In the genomic region with DNA sequence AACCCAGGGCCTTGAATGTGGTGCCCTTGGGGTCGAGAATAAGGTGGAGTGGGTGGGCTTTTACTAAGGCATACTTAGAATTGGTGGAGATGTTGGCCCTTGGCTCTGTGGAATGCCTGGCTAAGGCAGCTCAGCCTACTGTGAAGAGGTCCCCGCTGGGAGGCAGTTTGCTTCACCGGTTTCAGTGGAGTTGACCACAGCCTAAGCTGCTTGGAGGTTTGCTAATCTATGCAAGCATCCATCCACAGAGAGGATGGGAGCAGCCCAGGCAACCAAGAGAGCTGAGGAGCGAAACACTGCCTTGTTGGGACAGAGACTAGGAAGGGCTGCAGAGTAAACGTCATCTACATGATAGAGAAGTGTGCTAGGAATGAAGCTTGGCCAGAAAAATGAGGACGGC, we compare ENCODE assay signal across 24 mouse cellular contexts. TPM values are rescaled to one million over a fixed set of nuclear protein-coding genes. Genes with fewer than 3 reads are reported as not detected.
A peak's percentile ranks its signal among the peaks of the same experiment; 100 is the strongest.
DNase-seq lines count a peak whose midpoint lies in the region; ATAC-seq and TF ChIP-seq lines count a peak whose summit lies in the region.
"Had no signal": no experiment of that assay in that cellular context is flagged by ENCODE, and none has a peak within 500 bp of the region (broad histone marks: within the 10 kb centered on the region; RNA-seq: fewer than 3 reads in every experiment).

No protein-coding gene starts in this region.

- WGBS in forebrain, embryonic 11.5 days: 90% methylated on average over 6 of the region's 6 CpGs
- WGBS in forebrain, embryonic 12.5 days: 85% methylated on average over 6 of the region's 6 CpGs

- H3K9me3 ChIP-seq in forebrain, embryonic 11.5 days (ENCODE audit: control insufficient read depth, low read length): no peaks in the 10 kb centered on the region
- H3K9me3 ChIP-seq in forebrain, embryonic 12.5 days: no peaks in the 10 kb centered on the region
- no peaks in the 10 kb centered on the region for H3K9me3 ChIP-seq in ES-E14 (ENCODE audit: control insufficient read depth, insufficient read depth, low read depth, low read length)
- H3K9me3 ChIP-seq: embryonic facial prominence, embryonic 10.5 days; embryonic facial prominence, embryonic 12.5 days; forebrain, embryonic 13.5 days; forebrain, embryonic 15.5 days had no signal

- H3K4me1 ChIP-seq in forebrain, embryonic 11.5 days (replicated peaks; ENCODE audit: control insufficient read depth, insufficient read depth, low read length): no peaks in the 10 kb centered on the region
- H3K4me1 ChIP-seq in forebrain, embryonic 12.5 days: peaks cover 7% of the 10 kb centered on the region; the same call in 1 of the 2 replicates
- peaks cover 10 to 36% of the 10 kb centered on the region in 2 experiments; a peak in 3 of 4 replicates for H3K4me1 ChIP-seq in ES-E14 (ENCODE audit: control insufficient read depth in 2 of 2, insufficient read depth in 2 of 2, low read length in 2 of 2, poor library complexity in 1 of 2)
- H3K4me1 ChIP-seq: embryonic facial prominence, embryonic 12.5 days had no signal

- TF ChIP-seq CTCF in Patski (IDR thresholded peaks at IDR 0.05): no peak

- no peak overlapping the region for H3K4me3 ChIP-seq in forebrain, embryonic 11.5 days (ENCODE audit: low read depth, low read length)
- no peak overlapping the region for H3K4me3 ChIP-seq in forebrain, embryonic 12.5 days (replicated peaks)
- H3K4me3 ChIP-seq in ES-E14 (ENCODE audit: insufficient read depth in 1 of 2, low read depth in 1 of 2, low read length in 2 of 2, poor library complexity in 1 of 2, severe bottlenecking in 1 of 2): no peak overlapping the region
- H3K4me3 ChIP-seq: embryonic facial prominence, embryonic 10.5 days; embryonic facial prominence, embryonic 12.5 days; forebrain, embryonic 13.5 days; forebrain, embryonic 15.5 days had no signal

- no peak overlapping the region for H3K27ac ChIP-seq in forebrain, embryonic 11.5 days (ENCODE audit: low read depth, low read length)
- no peak overlapping the region for H3K27ac ChIP-seq in forebrain, embryonic 12.5 days
- H3K27ac ChIP-seq in ES-E14 (ENCODE audit: insufficient read depth, low read depth, low read length, poor library complexity, severe bottlenecking): peak overlapping the region; percentile 41; the same call in 1 of the 2 replicates
- H3K27ac ChIP-seq: embryonic facial prominence, embryonic 10.5 days; embryonic facial prominence, embryonic 12.5 days; forebrain, embryonic 13.5 days; forebrain, embryonic 15.5 days had no signal

- no peaks in the 10 kb centered on the region for H3K27me3 ChIP-seq in forebrain, embryonic 11.5 days (ENCODE audit: control insufficient read depth, insufficient read depth, low read length)
- H3K27me3 ChIP-seq in forebrain, embryonic 12.5 days: no peaks in the 10 kb centered on the region
- H3K27me3 ChIP-seq in Patski: no peaks in the 10 kb centered on the region
- H3K27me3 ChIP-seq: CH12.LX; embryonic facial prominence, embryonic 12.5 days; forebrain, embryonic 13.5 days; forebrain, embryonic 15.5 days had no signal

- ATAC-seq in forebrain, embryonic 11.5 days (replicated peaks; ENCODE audit: low FRiP score): no peak
- no peak for ATAC-seq in forebrain, embryonic 12.5 days (ENCODE audit: low FRiP score)
- peak; percentile 84 for ATAC-seq in Patski
- no peak for ATAC-seq in frontal cortex, adult (ENCODE audit: low TSS enrichment)
- ATAC-seq: CD4-positive, CD25-positive, alpha-beta regulatory T cell, adult 4 months had no signal

- H3K4me2 ChIP-seq in forebrain, embryonic 11.5 days (ENCODE audit: low read depth, low read length, severe bottlenecking): no peak overlapping the region
- no peak overlapping the region for H3K4me2 ChIP-seq in forebrain, embryonic 12.5 days
- H3K4me2 ChIP-seq: embryonic facial prominence, embryonic 12.5 days; forebrain, embryonic 13.5 days; forebrain, embryonic 15.5 days had no signal

- CTCF ChIA-PET in Patski (lab: Charles Lee): interaction anchor here (1.0 to 1.5 kb wide), 2 partner anchors 14 to 261 kb away, joined by 3 to 4 read pairs; no protein-coding TSS in a partner anchor

- peak; percentile 33 for DNase-seq in forebrain, embryonic 11.5 days (ENCODE audit: low spot score)
- DNase-seq in ES-E14 (ENCODE audit: low read depth, low spot score) (no peak), Patski (ENCODE audit: low read depth, low spot score) (no peak), ZHBTc4 (ENCODE audit: low read depth, low spot score) (peak; percentile 54)
- no peak for DNase-seq in testis, postnatal 10 days (ENCODE audit: low spot score)
- no peak for DNase-seq in adrenal gland, postnatal 36 days
- DNase-seq: adrenal gland, adult 2 months; adrenal gland, postnatal 10 days; adrenal gland, postnatal 25 days; B cell, adult 2 months; cerebellum, adult 11-12 months; cerebellum, adult 2 months; cerebellum, adult 9-10 months; cerebellum, postnatal 10 days; cerebellum, postnatal 25 days; forebrain, postnatal 0 days had no signal

- H3K9ac ChIP-seq in forebrain, embryonic 11.5 days (ENCODE audit: low read length): no peak overlapping the region
- no peak overlapping the region for H3K9ac ChIP-seq in forebrain, embryonic 12.5 days
- peak overlapping the region; percentile 35; the same call in 1 of the 2 replicates for H3K9ac ChIP-seq in ES-E14 (ENCODE audit: insufficient read depth, low read depth, low read length, poor library complexity, severe bottlenecking)
- H3K9ac ChIP-seq: embryonic facial prominence, embryonic 12.5 days; forebrain, embryonic 13.5 days; forebrain, embryonic 15.5 days; forebrain, postnatal 0 days had no signal

- H3K36me3 ChIP-seq in forebrain, embryonic 11.5 days (ENCODE audit: control insufficient read depth, insufficient read depth, low read length): no peaks in the 10 kb centered on the region; the same call in 1 of the 2 replicates
- peaks cover 60% of the 10 kb centered on the region for H3K36me3 ChIP-seq in forebrain, embryonic 12.5 days (replicated peaks)
- peaks cover 59% of the 10 kb centered on the region for H3K36me3 ChIP-seq in ES-E14 (ENCODE audit: control insufficient read depth, insufficient read depth, low read length, poor library complexity, severe bottlenecking)

- POLR2A ChIA-PET in Patski (lab: Charles Lee): no interaction called here

- in situ Hi-C loops in ES-E14 (cut with MboI; ENCODE audit: low sequenced_read_pairs in 2 of 2, unreplicated experiment in 2 of 2) (no loop called here), Patski (cut with MboI; ENCODE audit: low pct_unique_long_range_greater_than_20kb) (loop anchor here (10.0 kb wide), 1 partner anchor 178 kb away; no protein-coding TSS in a partner anchor)

TF ChIP-seq in ES-E14, 5 proteins besides CTCF, POLR2A, EP300 and RAD21:
- TF ChIP-seq HCFC1 (IDR thresholded peaks at IDR 0.05; ENCODE audit: borderline replicate concordance, insufficient read depth, low read length) (no peak), MAFK (IDR thresholded peaks at IDR 0.05; ENCODE audit: insufficient read depth, low read depth, low read length) (no peak), CHD2 (IDR thresholded peaks at IDR 0.05; ENCODE audit: low read depth, low read length) (no peak), ZC3H11A (IDR thresholded peaks at IDR 0.05; ENCODE audit: borderline replicate concordance, low read depth, low read length) (no peak), ZNF384 (IDR thresholded peaks at IDR 0.05; ENCODE audit: low read depth, low read length) (no peak)

RNA-seq across cellular contexts. Expression of gene Msh2, which starts 24.7 kb away (rescaled TPM):
- polyA plus RNA-seq in forebrain, embryonic 11.5 days (2014; fragmentation: Nextera tagmentation; extraction: Ambion mirVana): 96.3 and 99.7 TPM in 2 replicates
- polyA plus RNA-seq in forebrain, embryonic 12.5 days (2016; fragmentation: Nextera tagmentation; extraction: Ambion mirVana): 116 and 125 TPM in 2 replicates
- total RNA-seq in ES-E14 (2012; rRNA removed): 102 and 120 TPM in 2 replicates
- polyA plus RNA-seq in Patski (2021): 35.8 TPM
- total RNA-seq in adrenal gland, postnatal 36 days (2021): 10 to 100 TPM; 13.7 to 24.3 TPM

Comparison
In these comparisons a context has a peak if more than half of its experiments do, and no peak if none do; other contexts are left out.
1. DNase-seq: peak in forebrain, embryonic 11.5 days (single experiment) and ZHBTc4 (single experiment); none in ES-E14 (single experiment), Patski (single experiment), testis, postnatal 10 days (single experiment) and adrenal gland, postnatal 36 days (0 of 2).